Mouse (Mus musculus): ENCODE data around the gene Mast2. TPM values are rescaled to one million over a fixed set of nuclear protein-coding genes. Genes with fewer than 3 reads are reported as not detected.

Gene Mast2
- polyA plus RNA-seq, 1 experiment from 2014 or later = 21.9 TPM

Other genes with a start within 250 kb of the Mast2 start
- 6.3 and 6.7 TPM in 2 replicates for gene Pik3r3, start 242.6 kb downstream of the Mast2 start, polyA plus RNA-seq (2014; fragmentation: Nextera tagmentation; extraction: Ambion mirVana)
- 8.5 and 9.6 TPM in 2 replicates for gene Ipp, start 43.4 kb upstream of the Mast2 start, polyA plus RNA-seq (2014; fragmentation: Nextera tagmentation; extraction: Ambion mirVana)
- gene Tmem69, start 91.8 kb upstream of the Mast2 start, polyA plus RNA-seq (2014; fragmentation: Nextera tagmentation; extraction: Ambion mirVana) = 51.5 and 55.5 TPM in 2 replicates
- gene Gpbp1l1, start 93.5 kb upstream of the Mast2 start, polyA plus RNA-seq (2014; fragmentation: Nextera tagmentation; extraction: Ambion mirVana) = 33.7 and 35.4 TPM in 2 replicates
- 2.1 and 4.4 TPM in 2 replicates for gene Ccdc17, start 132.5 kb upstream of the Mast2 start, polyA plus RNA-seq (2014; fragmentation: Nextera tagmentation; extraction: Ambion mirVana)
- gene Nasp, start 163.8 kb upstream of the Mast2 start, polyA plus RNA-seq (2014; fragmentation: Nextera tagmentation; extraction: Ambion mirVana) = 185 and 187 TPM in 2 replicates
- gene Akr1a1, start 187.5 kb upstream of the Mast2 start, polyA plus RNA-seq (2014; fragmentation: Nextera tagmentation; extraction: Ambion mirVana) = 449 and 453 TPM in 2 replicates
- gene Prdx1, start 221.4 kb upstream of the Mast2 start, polyA plus RNA-seq (2014; fragmentation: Nextera tagmentation; extraction: Ambion mirVana) = 1,160 and 1,259 TPM in 2 replicates
- gene Mmachc, start 244.2 kb upstream of the Mast2 start, polyA plus RNA-seq (2014; fragmentation: Nextera tagmentation; extraction: Ambion mirVana) = 24.2 and 27.4 TPM in 2 replicates
- gene Ccdc163, start 244.3 kb upstream of the Mast2 start, polyA plus RNA-seq (2014; fragmentation: Nextera tagmentation; extraction: Ambion mirVana) = 24.4 and 25.1 TPM in 2 replicates

Measured in liver, embryonic 11.5 days (tissue).